Mouse (Mus musculus) liver, embryonic 11.5 days (tissue): ENCODE data around the gene Olfr373. TPM values are rescaled to one million over a fixed set of nuclear protein-coding genes. Genes with fewer than 3 reads are reported as not detected.

ENCODE experiments used
- ATAC-seq: fragments of 200-750 bp; cut with Nextera tagmentation; replicated peaks from 2 replicates; pipeline ENCODE4 v1.8.0; 2017; ENCODE audit warnings: moderate number of reproducible peaks, mild to moderate bottlenecking, moderate TSS enrichment, moderate library complexity; ENCODE audit not compliant: low FRiP score
- DNase-seq: peaks from one replicate; pipeline ENCODE4 v3.0.0-alpha.2; 2017; ENCODE audit warnings: low spot score
- H3K27ac ChIP-seq: fragments of 300-500 bp; sonication (generic); 2 replicates; pipeline ENCODE4 v1.5.1; 2014; ENCODE audit warnings: mild to moderate bottlenecking, low read depth, low read length, control low read depth
- H3K27me3 ChIP-seq: fragments of 300-500 bp; sonication (generic); replicated peaks from 2 replicates; pipeline ENCODE4 v1.6.1; 2014; ENCODE audit warnings: low read length, mixed read lengths; ENCODE audit not compliant: control insufficient read depth, insufficient read depth
- H3K36me3 ChIP-seq: fragments of 300-500 bp; sonication (generic); 2 replicates; pipeline ENCODE4 v1.6.1; 2014; ENCODE audit warnings: mild to moderate bottlenecking, low read length, moderate library complexity, mixed read lengths; ENCODE audit not compliant: control insufficient read depth, insufficient read depth
- H3K4me1 ChIP-seq: fragments of 300-500 bp; sonication (generic); replicated peaks from 2 replicates; pipeline ENCODE4 v1.6.1; 2014; ENCODE audit warnings: low read length, mixed read lengths; ENCODE audit not compliant: control insufficient read depth, insufficient read depth
- H3K4me2 ChIP-seq: fragments of 300-500 bp; sonication (generic); 2 replicates; pipeline ENCODE4 v1.6.1; 2014; ENCODE audit warnings: mild to moderate bottlenecking, control low read depth, moderate library complexity
- H3K4me3 ChIP-seq: fragments of 300-500 bp; sonication (generic); 2 replicates; pipeline ENCODE4 v1.5.1; 2014; ENCODE audit warnings: low read depth, low read length, control low read depth
- H3K9ac ChIP-seq: fragments of 300-500 bp; sonication (generic); 2 replicates; pipeline ENCODE4 v1.6.1; 2014; ENCODE audit warnings: low read depth, low read length, control low read depth
- H3K9me3 ChIP-seq: fragments of 300-500 bp; sonication (generic); 2 replicates; pipeline ENCODE4 v1.6.1; 2016; ENCODE audit warnings: low read length, inconsistent platforms, mixed read lengths; ENCODE audit not compliant: control insufficient read depth
- WGBS: fragments of 180-500 bp; shearing (Covaris S2); extraction: QIAGEN DNeasy Blood & Tissue Kit; methylation state at CpG from one replicate; pipeline ENCODE4 v1.1.7; 2014; 5-methylcytosine and 5-hydroxymethylcytosine counted together
- polyA plus RNA-seq: library from polyadenylated mRNA; unstranded; fragments of >200 nt; fragmentation: Nextera tagmentation; extraction: Ambion mirVana; gene quantifications from 2 replicates; pipeline ENCODE4 v1.2.1, GENCODE M21; 2014

Gene Olfr373
- polyA plus RNA-seq, 1 experiment from 2014 or later, result not detected

GRCm38 (mm10) chr8:72147266-72147665, 64.3 kb downstream of the Olfr373 start:
- Histone ChIP-seq H3K4me3 (no peak overlapping the region), H3K9me3 (no peaks in the 10 kb centered on the region), H3K9ac (no peak overlapping the region), H3K27ac (no peak overlapping the region), H3K36me3 (peaks cover 39% of the 10 kb centered on the region), H3K27me3 (no peaks in the 10 kb centered on the region), H3K4me1 (peaks cover 6% of the 10 kb centered on the region; the same call in 1 of the 2 replicates), H3K4me2 (no peak overlapping the region)
- 73% methylated on average over 2 of the region's 2 CpGs for WGBS
- DNase-seq (no peak), ATAC-seq (no peak)

- WGBS, result 77% methylated on average over 1 of the region's 1 CpGs
- H3K9me3 ChIP-seq, result no peaks in the 10 kb centered on the region
- H3K27me3 ChIP-seq, result no peaks in the 10 kb centered on the region
- H3K4me1 ChIP-seq, result peaks cover 6% of the 10 kb centered on the region; the same call in 1 of the 2 replicates
- ATAC-seq, result no peak
- H3K36me3 ChIP-seq, result peaks cover 38% of the 10 kb centered on the region
- H3K27ac ChIP-seq, result no peak overlapping the region
- H3K9ac ChIP-seq, result no peak overlapping the region
- DNase-seq, result no peak
- H3K4me3 ChIP-seq, result no peak overlapping the region
- no peak overlapping the region for H3K4me2 ChIP-seq
Measured at GRCm38 (mm10) chr8:72149056-72149455, 66.1 kb downstream of the Olfr373 start.

- no peak overlapping the region for H3K9ac ChIP-seq
- 70% methylated on average over 3 of the region's 3 CpGs for WGBS
- no peaks in the 10 kb centered on the region for H3K27me3 ChIP-seq
- no peak overlapping the region for H3K27ac ChIP-seq
- no peak overlapping the region for H3K4me3 ChIP-seq
- peaks cover 21% of the 10 kb centered on the region for H3K36me3 ChIP-seq
- no peaks in the 10 kb centered on the region for H3K9me3 ChIP-seq
- ATAC-seq, result no peak
- H3K4me1 ChIP-seq, result no peaks in the 10 kb centered on the region
- no peak for DNase-seq
- H3K4me2 ChIP-seq, result no peak overlapping the region
Measured at GRCm38 (mm10) chr8:72151418-72152078, 68.6 kb downstream of the Olfr373 start.

Other genes starting within 250 kb of the Olfr373 start
- 3.9 and 4.2 TPM in 2 replicates for gene Zfp709, start 201.2 kb upstream of the Olfr373 start, polyA plus RNA-seq
- 1.5 and 1.6 TPM in 2 replicates for gene Zfp882, start 174.6 kb upstream of the Olfr373 start, polyA plus RNA-seq
- 19.9 and 20.0 TPM in 2 replicates for gene Zfp617, start 174.5 kb upstream of the Olfr373 start, polyA plus RNA-seq
- gene Zfp961, start 132.1 kb upstream of the Olfr373 start, polyA plus RNA-seq, result 22.7 and 24.1 TPM in 2 replicates
- gene Cyp4f18, start 73.6 kb upstream of the Olfr373 start, polyA plus RNA-seq, result 0.60 and 2.1 TPM in 2 replicates
- gene Olfr372, start 42.0 kb upstream of the Olfr373 start, polyA plus RNA-seq, result not detected in 2 replicates
- gene Olfr374, start 23.9 kb downstream of the Olfr373 start, polyA plus RNA-seq, result not detected in 2 replicates
- gene Tpm4, start 51.8 kb downstream of the Olfr373 start, polyA plus RNA-seq, result 277 and 281 TPM in 2 replicates
- gene Rab8a, start 78.0 kb downstream of the Olfr373 start, polyA plus RNA-seq, result 90.5 and 92.5 TPM in 2 replicates
- 0.18 and 0.29 TPM in 2 replicates for gene Hsh2d, start 106.5 kb downstream of the Olfr373 start, polyA plus RNA-seq
- not detected in 2 replicates for gene Cib3, start 129.7 kb downstream of the Olfr373 start, polyA plus RNA-seq
- gene Gm11034, start 130.5 kb downstream of the Olfr373 start, polyA plus RNA-seq, result not detected in 2 replicates
- 59.7 and 64.2 TPM in 2 replicates for gene Fam32a, start 136.6 kb downstream of the Olfr373 start, polyA plus RNA-seq
- gene Ap1m1, start 156.8 kb downstream of the Olfr373 start, polyA plus RNA-seq, result 111 and 119 TPM in 2 replicates
- gene Gm10282, start 222.1 kb downstream of the Olfr373 start, polyA plus RNA-seq, result 20.8 TPM in 2 replicates
- gene Klf2, start 235.9 kb downstream of the Olfr373 start, polyA plus RNA-seq, result 5.3 and 5.5 TPM in 2 replicates